Mouse (Mus musculus): ENCODE measurements at regions not wholly inside any gene's neighbourhood (a gene's known extent, or its start where the extent isn't known, plus 50 kb on each side); places are given as distances from the start of the nearest gene placed in this dataset.

DNA sequence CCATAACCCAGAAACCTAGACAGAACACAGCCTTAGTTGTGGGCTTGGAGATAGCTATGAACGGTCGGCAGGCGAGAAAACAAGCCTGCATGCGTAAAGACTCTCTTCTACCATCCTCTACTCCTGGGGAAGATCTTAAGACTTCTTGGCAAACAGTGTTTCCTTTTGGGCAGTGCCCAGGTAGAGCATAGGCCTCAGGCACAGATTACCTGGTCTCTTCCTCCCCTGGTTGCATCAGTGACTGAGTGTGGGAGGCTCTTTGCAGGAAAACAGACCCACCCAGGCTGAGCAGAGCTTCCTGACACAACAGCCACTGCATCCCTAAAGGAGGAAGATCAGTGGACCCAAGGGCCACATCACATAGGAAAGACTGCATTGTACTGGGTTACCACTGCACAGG lies 85.8 kb upstream of the Zmiz1 start:
- TF ChIP-seq MAX (IDR thresholded peaks at IDR 0.05; ENCODE audit: low read length) = no peak
- TF ChIP-seq HCFC1 (IDR thresholded peaks at IDR 0.05; ENCODE audit: low read depth, low read length) = no peak
- no peak for TF ChIP-seq CTCF (IDR thresholded peaks at IDR 0.05 in 2 of 3, conservative IDR thresholded peaks at IDR 0.05 in 1 of 3; ENCODE audit: control insufficient read depth in 1 of 3, insufficient read depth in 1 of 3, low read depth in 2 of 3, low read length in 3 of 3, poor library complexity in 1 of 3, severe bottlenecking in 1 of 3)
- TF ChIP-seq BHLHE40 (IDR thresholded peaks at IDR 0.05; ENCODE audit: borderline replicate concordance, low read depth, low read length) = no peak
- TF ChIP-seq POLR2A (IDR thresholded peaks at IDR 0.05; ENCODE audit: control insufficient read depth in 1 of 2, insufficient read depth in 1 of 2, low read depth in 1 of 2, low read length in 2 of 2, poor library complexity in 1 of 2) = no peak
- TF ChIP-seq CHD1 (IDR thresholded peaks at IDR 0.05; ENCODE audit: low read depth, low read length) = no peak
- TF ChIP-seq ZC3H11A (IDR thresholded peaks at IDR 0.05; ENCODE audit: low read depth, low read length) = no peak
- TF ChIP-seq SMC3 (IDR thresholded peaks at IDR 0.05; ENCODE audit: low read depth, low read length) = no peak
- TF ChIP-seq ZNF384 (IDR thresholded peaks at IDR 0.05; ENCODE audit: low read depth, low read length) = no peak
- TF ChIP-seq EP300 (IDR thresholded peaks at IDR 0.05; ENCODE audit: low read depth in 1 of 2, low read length in 2 of 2) = no peak
- no peak for TF ChIP-seq USF1 (IDR thresholded peaks at IDR 0.05; ENCODE audit: low read depth, low read length)
